Mouse (Mus musculus): ENCODE results near the gene Dgkd. TPM values are rescaled to one million over a fixed set of nuclear protein-coding genes. Genes with fewer than 3 reads are reported as not detected.

Dgkd gene
- total RNA-seq, 2 experiments from 2014 or later: 28.5 to 34.6 TPM

DNA sequence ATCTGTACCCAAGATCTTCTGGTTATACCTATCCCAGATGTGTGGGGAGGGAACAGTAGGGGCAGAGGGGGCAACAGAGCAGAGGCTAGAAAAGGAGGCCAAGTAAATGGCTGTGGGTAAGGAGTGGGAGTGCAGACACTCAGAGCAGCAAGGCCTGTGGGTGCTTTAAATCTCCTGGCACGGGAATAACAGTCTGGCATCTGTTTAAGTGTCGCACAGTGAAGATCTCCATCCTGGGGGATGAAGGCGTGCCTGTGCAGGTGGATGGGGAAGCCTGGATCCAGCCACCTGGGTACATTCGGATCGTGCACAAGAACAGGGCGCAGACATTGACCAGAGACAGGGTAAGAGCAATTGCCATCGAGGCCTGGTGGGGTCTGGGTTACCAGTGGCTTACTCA lies 83.0 kb downstream of the Dgkd start:
- no peak for DNase-seq

DNA sequence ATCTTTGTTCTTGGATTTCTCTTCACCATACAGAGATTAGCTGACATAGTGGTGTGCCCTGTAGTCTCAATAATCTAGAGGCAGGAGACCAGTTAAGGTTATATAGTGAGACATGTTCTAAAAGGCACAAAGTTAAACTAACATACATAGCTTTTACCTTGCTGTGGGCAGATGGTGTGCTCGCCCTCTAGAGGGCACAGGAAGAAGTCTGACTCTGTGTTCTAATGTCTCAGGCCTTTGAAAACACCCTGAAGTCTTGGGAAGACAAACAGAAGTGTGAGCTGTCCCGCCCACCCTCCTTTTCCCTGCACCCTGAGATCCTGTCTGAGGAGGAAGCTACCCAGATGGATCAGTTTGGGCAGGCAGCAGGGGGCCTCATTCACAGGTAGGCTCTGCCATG lies 83.4 kb downstream of the Dgkd start:
- DNase-seq: no peak

DNA sequence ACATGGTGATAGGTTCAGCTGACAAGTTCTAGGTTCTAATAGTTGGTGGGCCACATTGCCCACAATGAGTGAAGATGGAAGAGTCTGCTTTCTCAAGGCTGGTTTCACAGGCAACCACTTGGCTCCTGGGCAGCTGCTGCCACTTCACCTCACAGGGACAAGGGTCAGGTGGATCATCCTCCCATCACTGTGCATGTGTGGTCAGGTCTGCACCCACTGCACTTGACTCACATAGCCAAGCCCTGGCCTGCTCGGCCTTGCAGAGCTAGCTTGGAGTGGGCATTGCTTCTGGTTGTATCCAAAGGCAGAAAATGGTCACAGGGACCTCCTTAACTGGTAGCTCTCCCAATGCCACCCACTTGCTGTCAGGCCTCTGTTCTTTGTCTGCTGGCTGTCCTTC lies 88.7 kb downstream of the Dgkd start:
- DNase-seq: no peak

DNA sequence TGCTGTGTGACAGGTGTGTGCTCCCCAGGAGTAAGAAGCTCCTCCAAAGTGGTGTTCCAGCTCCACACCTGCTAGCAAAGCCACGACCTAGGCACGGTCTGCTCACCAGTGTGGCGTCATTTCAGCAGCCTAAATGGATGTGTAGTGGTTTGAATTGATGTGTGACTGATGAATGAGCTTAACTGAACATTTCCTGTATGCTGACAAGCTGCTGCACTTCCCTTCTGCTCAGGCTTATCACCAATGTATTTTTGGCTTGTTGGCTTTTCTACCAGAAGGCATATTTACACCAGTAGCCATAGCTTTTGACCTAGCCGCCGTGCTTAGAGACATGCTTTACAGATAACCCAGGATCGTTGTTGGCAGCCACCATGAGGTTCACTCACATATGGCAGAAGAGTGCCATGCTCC lies 94.6 kb downstream of the Dgkd start:
- DNase-seq: no peak

DNA sequence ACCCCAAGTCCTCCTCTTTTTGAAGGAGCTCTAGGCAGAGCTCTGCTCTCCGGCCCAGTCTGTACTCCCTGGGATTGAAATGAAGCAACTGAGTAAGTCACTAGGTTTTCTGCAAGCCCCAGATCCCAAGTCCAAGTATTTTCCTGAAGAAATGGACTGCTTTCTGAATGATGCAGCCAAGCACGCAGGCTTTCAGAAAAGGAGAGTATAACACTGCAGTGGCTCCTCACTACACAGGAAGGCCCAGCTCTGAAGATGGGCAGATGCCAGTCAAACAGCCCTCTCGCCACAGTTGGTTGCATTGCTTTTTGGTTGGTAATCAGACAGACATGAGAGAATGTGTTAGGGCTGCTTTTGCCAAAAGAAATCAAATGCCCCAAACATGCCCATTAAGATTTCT lies 98.6 kb downstream of the Dgkd start:
- DNase-seq: no peak

DNA sequence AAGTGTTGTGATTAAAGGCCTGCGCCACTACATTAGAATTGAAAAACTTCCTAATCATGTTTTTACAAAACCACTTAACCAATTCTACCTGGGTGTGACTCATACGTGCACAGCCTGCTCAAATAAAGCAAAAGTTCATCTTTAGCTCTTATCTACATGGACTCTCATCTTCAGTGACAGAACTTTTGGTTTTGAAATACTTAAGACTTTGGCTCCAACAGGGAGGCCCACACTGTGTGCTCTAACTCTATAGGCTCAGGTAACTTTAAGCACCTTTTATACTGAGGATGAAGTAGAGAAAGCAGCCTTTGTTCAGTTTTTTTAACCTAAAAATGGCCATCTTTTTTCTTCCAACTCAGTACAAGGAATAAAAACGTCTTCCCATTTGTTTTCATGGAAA lies 100.0 kb downstream of the Dgkd start:
- DNase-seq: no peak

DNA sequence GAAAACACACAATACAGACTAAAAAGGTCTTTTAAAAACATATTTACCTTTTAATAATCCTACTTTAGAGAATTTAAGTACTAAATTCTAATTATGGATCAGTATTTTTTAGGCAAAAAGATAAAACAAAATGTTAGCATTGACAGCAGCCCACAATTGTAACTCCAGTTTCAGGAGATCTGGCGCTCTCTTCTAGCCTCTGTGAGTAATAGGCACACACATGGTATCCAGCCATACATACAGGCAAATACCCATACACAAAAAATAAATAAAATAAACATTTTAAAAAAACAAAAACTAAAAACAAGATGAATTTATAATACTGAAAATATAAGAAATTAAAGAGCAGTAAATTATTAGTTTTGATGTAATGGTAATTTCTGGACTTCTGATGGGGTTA lies 105.8 kb downstream of the Dgkd start:
- no peak for DNase-seq

DNA sequence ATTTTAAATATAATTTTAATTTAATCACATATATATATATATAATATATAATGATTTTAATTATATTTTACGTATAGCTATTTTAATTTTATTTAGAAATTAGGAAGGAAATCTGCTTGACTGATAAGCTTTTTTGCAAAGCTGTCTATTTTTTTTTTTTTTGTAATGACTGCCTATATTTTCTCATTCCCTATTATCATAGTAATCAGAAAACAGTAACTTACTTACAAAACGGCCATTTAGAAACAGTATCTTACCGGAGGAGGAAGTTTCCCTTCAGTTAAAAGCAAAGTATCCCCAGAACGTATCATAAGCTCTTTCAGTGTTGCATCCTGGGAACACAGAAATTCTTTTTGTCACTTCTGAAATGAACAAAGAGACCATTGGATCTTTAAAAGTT lies 106.4 kb downstream of the Dgkd start:
- no peak for DNase-seq

DNA sequence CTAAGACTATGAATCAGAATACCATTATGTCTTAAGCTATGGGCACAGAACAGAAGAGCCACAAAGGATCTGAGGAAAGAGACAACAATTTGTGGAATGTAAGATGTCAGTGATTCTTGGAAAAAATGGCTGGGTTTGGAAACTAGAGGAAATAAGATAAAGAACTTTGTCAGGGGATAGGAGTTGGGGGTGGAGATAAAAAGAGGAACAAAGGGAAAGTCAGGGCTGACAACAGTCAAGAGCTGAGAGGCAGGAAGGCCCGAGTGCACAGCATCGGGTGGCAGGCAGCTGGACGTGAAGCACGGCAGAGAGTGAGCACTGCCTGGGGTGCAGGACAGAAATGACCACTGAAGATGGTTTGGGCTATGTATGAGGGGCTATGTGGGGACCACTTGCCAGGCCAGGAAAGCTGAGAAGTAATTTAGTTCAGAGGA lies 106.9 kb downstream of the Dgkd start:
- DNase-seq: no peak

DNA sequence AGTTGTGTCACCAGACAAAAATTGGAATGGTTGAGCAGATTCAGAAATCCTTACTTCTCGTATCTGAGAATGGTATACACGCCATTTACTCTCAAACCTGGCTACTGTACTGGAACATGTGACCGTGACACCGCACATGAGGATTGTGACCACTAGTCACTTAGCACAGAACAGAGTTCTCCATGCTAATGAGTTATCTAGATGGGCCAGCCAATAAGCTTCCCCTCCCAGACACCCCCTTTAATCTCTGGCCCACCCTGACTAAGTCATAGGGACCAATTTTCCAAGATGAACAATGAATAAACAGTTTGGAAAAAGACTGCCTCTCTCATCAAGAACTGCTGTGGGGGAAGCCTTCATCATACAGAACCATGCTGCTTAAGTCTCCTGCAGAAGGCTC lies 107.7 kb downstream of the Dgkd start:
- no peak for DNase-seq

DNA sequence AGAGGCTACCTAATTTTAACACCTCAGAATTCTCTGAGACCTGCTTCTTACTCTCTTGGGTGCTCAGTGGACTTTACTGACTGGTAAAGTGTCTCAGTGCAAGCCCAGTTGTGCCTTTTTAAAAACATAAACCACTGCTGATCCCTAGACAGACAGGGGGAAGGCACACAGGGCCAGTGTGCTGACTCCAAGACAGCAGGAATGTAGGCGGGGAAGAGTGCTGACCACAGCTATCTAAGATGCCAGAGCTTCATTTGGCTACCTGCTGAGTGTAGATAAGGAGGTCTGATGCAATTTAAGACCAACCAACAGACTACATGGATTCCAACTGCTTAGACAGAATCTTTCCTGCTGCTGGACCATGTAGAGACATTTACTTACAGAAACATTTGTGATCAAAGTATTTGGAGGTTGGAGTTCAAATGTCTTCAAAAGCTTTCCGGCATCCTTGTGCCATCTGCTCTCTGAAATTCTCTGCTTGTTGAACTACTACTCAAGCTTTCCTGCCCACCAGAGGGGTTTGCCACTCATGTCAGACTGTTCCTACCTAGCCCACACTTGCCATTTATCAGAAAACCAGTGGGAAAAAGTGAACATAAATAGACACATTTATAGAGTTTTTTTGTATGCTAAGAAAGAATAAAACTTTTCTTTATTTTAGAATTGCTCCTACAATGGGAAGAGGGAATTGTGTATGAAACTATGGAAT lies 108.5 kb downstream of the Dgkd start:
- DNase-seq: no peak

DNA sequence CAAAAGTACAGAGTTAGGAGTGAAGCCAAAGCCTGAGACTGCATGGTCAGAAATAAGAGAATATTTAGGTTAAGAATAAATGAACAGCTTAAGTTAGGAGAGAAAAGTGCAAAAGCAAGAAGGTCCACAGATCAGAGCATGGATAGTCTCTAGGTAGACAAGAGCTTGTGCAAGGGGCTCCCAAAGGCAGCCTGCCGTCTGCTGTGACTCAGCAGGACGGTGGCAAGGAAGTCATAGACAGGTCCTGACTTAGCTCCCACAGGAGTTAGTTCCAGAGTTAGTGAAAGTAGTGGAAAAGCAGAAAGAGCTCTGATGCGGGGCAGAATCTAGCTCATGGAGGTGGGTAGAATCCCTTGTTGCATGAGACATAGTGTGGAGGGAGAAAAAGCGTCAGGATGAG lies 117.3 kb downstream of the Dgkd start:
- no peak for DNase-seq

DNA sequence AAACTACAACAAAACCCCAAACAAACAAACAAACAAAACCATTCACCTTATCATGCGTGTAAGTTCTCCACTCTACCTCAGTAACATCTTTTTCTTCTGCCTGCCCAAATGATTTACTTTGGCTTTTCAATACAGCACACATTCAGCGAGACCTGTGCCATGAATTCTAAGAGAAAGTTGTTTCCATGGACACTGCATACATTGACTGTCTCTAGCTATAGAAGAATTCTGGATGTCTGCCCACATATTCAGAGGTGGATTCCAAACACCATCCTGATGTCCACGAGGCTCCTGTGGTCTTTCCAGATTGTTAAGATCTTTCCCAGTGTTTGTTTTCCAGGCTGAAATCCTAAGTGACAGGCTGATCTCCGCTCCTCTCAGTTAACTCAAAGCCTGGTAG lies 129.2 kb downstream of the Dgkd start:
- no peak for DNase-seq

DNA sequence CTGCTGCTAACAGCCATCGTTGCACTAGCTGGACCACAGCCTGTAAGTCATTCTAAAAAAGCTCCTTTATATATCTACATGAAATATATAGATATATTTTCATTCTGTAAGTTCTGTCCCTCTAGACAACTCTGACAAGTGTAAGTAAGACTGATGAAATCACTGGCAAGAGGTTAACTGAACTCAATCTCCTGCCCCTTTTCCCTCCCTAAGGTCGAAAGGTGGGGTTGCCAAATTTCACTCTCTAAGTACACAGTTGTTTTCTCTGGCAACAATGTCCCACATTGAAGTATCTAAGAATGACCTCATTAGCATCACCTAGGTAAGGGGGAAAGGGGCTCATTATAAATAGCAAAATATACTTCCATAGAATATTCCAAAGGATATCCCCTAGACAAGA lies 139.6 kb downstream of the Dgkd start:
- no peak for DNase-seq

Other genes with a start within 250 kb of the Dgkd start
- gene Inpp5d, start 233.0 kb upstream of the Dgkd start, total RNA-seq (2021): 1 to 10 TPM; 1.9 to 5.3 TPM
- 10 to 100 TPM; 16.1 to 17.6 TPM for gene Atg16l1, start 97.4 kb upstream of the Dgkd start, total RNA-seq (2021)
- gene Sag, start 49.6 kb upstream of the Dgkd start, total RNA-seq (2021): under 1 TPM in 1 of 2 experiments, not detected in 1; 0.24 TPM
- 10 to 100 TPM in 1 of 2 experiments, 1 to 10 TPM in 1; 9.0 to 10.6 TPM for gene Usp40, start 155.3 kb downstream of the Dgkd start, total RNA-seq (2021)
- not detected for gene Ugt1a10, start 202.1 kb downstream of the Dgkd start, total RNA-seq (2021)
- gene Ugt1a9, start 217.5 kb downstream of the Dgkd start, total RNA-seq (2021): not detected
- gene Ugt1a8, start 234.5 kb downstream of the Dgkd start, total RNA-seq (2021): not detected
- under 1 TPM; 0.23 to 0.62 TPM for gene Ugt1a7c, start 241.8 kb downstream of the Dgkd start, total RNA-seq (2021)
- 1 to 10 TPM in 1 of 2 experiments, under 1 TPM in 1; 0.49 to 2.1 TPM for gene Ugt1a6b, start 250.0 kb downstream of the Dgkd start, total RNA-seq (2021)

Data from gastrocnemius, postnatal 25 days (tissue).